13 mouse cellular contexts compared by ENCODE assay signal in genomic region chr4:110145229-110145628, GRCm38 (mm10).
"Had no signal": no experiment of that assay in that cellular context is flagged by ENCODE, and none has a peak within 500 bp of the region (broad histone marks: within the 10 kb centered on the region; RNA-seq: fewer than 3 reads in every experiment).

No protein-coding gene starts in this region.

- H3K36me3 ChIP-seq: liver, embryonic 13.5 days; lung, embryonic 15.5 days; midbrain, embryonic 15.5 days had no signal

- H3K9me3 ChIP-seq: liver, embryonic 13.5 days; lung, embryonic 15.5 days; midbrain, embryonic 15.5 days had no signal

- ATAC-seq: intestine, embryonic 16.5 days; liver, postnatal 0 days; midbrain, embryonic 15.5 days had no signal

- H3K27me3 ChIP-seq: liver, embryonic 13.5 days; lung, embryonic 15.5 days; midbrain, embryonic 15.5 days had no signal

- H3K4me1 ChIP-seq: liver, embryonic 13.5 days; lung, embryonic 15.5 days; midbrain, embryonic 15.5 days had no signal

- H3K27ac ChIP-seq: kidney, postnatal 0 days; liver, embryonic 13.5 days; lung, embryonic 15.5 days; macrophage; midbrain, embryonic 15.5 days had no signal

- DNase-seq: kidney, postnatal 36 days; left cerebral cortex, postnatal 4 days; liver; liver, embryonic 13.5 days; liver, postnatal 0 days; lung, postnatal 14 days; right cerebral cortex, postnatal 14 days; thymus, postnatal 4 days had no signal

- H3K4me3 ChIP-seq: liver, embryonic 13.5 days; lung, embryonic 15.5 days; midbrain, embryonic 15.5 days had no signal

- H3K9ac ChIP-seq: liver, embryonic 13.5 days; liver, postnatal 0 days; lung, embryonic 15.5 days; midbrain, embryonic 15.5 days had no signal

- H3K4me2 ChIP-seq: liver, embryonic 13.5 days; lung, embryonic 15.5 days; midbrain, embryonic 15.5 days had no signal
